Mouse (Mus musculus) testis, postnatal 10 days (tissue): ENCODE measurements at regions not wholly inside any gene's neighbourhood (a gene's known extent, or its start where the extent isn't known, plus 50 kb on each side); places are given as distances from the start of the nearest gene placed in this dataset.
A peak's percentile ranks its signal among the peaks of the same experiment; 100 is the strongest.

Experiments
- DNase-seq: peaks from one replicate; pipeline ENCODE4 v3.0.0; 2021; ENCODE audit warnings: low spot score

- no peak for DNase-seq
These were observed 54.0 kb upstream of the Satb2 start for GRCm38 (mm10) chr1:57032407-57032806.

DNA sequence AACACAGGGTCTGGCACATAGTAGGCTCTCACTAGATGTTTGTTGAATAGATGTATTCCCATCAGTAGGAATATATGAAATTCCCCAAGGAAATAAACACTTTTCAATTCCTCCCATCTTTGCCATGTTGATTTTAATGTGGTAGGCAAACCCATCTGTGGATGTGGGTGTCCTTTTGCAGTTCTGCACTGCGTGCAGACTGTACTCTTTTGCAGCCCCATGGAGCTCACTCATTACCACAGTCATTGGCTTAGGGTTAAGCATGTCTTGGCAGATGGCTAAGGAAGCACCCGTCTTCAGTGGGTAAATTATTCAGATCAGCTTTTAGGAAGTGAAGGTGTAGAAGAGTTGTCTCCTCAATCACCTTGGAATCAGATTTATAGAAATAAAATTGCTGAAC, 54.8 kb upstream of the Satb2 start:
- DNase-seq: no peak

- no peak for DNase-seq
These were observed 56.0 kb upstream of the Satb2 start for GRCm38 (mm10) chr1:57034411-57034810.

DNA sequence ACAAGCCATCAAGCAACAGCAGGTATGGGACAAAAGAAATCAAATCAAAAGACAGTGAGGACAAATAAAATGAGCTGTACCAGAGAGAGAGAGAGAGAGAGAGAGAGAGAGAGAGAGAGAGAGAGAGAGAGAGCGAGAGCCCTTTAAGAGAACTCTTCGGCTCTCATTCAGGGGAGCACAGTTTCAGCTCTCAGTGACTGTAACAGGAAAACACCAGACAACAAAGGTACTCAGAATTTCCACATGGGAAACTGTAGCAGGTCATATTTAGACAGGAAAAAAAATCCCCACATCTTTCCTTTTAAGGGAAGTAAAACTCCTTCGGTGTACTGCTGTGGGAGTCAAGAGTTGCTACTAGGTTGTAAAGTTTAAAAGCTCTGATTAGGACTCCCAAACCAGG, 57.9 kb upstream of the Satb2 start:
- no peak for DNase-seq

DNA sequence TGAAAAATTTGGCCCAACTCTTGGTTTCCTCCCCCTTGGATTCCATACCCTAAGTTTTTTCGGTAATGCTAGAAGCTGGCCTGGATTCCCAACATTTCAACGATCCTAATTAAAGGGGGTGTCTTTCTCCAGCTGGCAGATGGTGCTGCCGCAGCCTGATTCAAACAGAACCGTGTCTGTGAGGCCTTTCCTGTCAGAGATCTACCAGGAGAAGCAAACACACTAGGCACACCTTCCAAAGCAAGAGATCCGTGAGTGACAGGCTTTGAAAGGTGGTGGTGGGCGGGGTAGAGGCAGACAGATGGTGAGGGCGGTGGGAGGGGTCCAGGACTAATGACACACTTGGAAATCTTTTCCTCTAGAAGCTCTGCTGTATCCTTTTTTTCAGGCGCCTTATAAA, 61.8 kb upstream of the Satb2 start:
- DNase-seq: no peak

DNA sequence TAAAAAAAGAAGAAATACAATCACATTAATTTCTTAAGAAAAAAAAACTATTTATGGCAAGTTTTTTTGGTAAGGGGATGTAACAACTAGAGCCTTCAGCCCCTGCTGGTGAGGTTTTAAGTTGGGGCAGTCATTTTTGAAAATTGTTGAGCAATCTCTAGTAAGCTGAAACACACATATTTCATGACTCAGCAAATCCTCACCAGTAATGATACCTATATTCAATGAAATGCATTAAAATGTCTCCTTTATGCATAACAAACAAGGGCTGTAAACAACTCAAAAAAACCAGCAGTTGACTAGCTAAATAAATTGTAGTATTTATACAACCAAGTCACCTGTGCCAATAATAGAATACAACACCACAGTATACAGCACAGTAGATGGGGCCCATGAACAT, 63.1 kb upstream of the Satb2 start:
- DNase-seq: no peak

DNA sequence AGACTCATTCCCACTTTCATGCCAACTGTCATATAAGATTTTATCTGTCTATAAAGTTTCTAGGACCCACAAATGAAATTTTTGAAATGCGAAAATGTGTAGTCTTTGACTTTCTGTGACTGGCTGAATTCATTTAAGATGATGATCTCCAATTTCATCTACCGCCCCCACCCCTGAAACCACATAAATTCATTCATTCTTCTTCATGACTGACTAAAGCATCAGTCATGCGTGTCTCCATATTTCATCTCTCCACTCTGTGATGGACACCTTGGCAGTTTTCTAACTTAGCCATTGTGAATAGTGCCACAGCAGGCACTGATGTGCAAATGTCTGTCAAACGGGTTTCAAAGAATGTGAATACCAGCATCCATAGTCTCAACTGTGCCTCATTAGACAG, 75.4 kb upstream of the Satb2 start:
- DNase-seq: no peak

GRCm38 (mm10) chr1:57055976-57056375, 77.5 kb upstream of the Satb2 start:
- DNase-seq: no peak

DNA sequence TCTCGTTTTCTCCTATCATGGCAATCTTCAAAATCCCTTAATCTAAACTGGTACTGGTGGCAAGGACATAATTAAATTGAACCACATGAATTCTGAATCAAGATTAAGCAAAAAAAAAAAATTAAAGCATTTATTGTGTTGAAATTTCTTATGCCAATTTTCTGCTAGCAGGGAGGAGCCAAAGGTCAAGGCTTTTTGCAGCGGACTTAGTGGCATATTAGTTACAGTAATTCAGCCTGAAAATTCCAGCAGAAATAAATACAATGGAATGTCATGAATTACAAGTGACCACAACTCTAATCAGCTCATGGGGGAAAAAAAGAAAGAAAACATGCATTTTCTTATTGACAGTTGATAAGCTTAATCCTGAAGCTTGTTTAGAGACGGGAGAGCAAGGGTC, 80.8 kb upstream of the Satb2 start:
- DNase-seq: no peak

DNA sequence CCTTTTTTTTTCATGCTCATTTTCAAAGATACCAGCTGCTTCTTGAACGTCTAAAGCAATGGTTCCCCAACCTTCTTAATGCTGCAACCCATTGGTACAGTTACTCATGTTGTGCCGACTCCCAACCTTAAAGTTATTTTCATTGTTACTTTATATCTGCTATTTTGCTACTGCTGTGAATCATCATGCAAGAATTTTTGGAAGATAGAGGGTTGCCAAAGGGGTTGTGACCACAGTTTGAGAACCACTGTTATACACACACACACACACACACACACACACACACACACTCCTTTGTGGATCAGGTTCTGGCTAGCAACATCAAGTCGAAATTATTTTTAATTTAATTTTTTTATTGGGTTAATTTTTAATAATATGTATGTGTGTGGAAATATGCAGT, 96.8 kb upstream of the Satb2 start:
- DNase-seq: no peak

GRCm38 (mm10) chr1:57076696-57077095, 98.2 kb upstream of the Satb2 start:
- no peak for DNase-seq

DNA sequence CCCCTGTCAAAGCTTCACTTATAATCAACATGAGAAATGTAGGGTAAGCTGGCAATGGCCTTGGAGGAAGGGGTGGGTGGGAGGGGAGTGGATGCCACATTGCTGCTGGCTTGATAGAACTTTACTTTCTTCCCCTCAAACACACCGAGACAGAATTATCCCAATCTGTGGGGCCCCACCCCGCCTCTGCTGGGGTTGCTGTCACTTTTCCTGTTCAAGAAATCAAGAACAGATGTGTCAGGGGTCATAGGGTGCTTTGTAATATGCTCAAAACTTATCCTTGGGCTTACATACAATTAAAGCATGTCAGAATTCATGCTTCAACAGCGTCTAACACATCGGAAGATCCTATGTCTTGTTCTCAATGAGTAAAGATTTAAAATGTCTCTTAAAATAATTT, 101.9 kb upstream of the Satb2 start:
- no peak for DNase-seq

DNA sequence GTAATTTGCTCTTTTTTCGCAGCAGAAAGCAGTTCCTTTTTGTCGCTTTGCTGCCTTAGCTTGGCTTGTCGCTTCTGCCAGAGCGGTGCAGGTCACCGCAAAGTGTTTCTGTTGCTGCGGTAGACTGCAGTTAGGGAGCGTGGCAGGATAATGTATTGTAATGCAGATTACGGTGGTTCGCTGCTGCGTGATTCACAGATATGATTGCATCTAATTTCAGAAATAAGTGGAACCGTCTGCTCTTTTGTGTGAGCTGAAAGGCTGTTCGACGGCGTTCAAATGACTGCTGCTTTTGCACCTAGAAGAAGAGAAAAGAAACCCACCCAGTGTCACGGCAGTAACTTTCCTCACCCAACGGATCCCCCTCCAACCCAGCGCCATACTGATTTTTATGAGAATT, 104.7 kb upstream of the Satb2 start:
- DNase-seq: no peak

DNA sequence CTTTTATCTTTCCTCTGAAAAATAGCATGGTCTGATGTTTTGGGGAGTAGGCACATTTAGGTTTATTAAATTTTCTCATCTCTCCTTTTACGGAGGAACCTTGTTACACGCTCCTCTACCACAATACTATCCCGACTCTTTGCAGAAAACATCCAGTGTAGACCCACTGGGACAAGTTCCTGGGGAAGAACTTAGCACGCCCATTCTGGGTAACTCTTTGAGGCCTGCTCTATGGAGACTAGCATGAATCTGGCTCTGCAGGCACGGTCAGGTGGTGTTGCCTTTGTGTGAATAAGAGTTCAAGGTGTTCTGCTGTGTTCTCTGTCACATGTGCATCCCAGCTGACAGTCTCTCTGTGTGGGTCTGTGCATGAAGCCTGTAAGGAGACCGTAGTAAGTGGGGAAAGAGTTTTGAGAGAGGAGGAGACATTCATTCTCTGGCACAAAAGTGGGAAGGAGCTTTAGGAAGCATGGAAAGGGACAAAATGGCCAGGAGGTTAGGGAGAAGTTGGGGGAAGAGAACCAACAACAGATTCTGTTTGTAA, 105.2 kb upstream of the Satb2 start:
- DNase-seq: no peak

DNA sequence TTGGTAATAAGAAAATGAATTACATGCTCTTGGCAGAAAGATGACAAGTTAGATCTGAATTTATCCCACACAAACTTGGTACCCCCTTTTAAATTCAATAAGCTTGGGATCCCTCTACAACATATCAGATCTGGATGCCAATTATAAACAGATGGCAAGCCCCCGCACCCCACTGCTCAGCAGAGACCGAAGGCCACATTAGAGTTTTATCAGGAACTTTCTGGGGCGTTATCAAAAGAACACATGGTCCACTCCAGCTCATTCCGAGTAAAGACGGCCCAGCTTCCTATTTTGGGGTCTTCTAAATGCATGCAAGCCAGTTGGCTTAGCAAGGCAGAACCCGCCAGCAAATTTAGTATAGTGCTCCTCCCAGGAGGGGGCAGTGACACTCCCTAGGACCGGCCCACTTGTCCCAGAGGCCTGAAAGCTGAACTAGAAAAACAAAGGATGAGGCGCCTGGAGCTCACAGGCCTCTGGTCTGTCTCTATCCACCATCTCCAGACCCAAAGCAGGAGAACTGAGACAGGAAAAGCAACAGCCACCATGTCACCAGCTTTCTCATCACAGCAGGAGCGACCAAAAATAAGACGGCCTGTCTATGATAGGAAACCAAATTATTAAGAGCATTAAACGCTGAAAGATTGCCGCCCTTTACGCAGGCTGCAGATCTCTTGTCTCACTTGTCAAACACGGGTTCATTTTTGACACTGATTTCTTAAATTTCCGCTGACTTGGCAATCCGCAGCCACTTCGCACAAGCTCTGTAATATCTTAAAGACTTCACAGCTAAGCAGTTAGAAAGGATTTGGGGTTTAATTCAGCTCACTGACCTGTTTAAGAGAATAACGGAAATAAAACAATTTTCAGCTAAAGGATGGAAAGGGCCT, 117.2 kb upstream of the Satb2 start:
- peak; percentile 54 for DNase-seq

DNA sequence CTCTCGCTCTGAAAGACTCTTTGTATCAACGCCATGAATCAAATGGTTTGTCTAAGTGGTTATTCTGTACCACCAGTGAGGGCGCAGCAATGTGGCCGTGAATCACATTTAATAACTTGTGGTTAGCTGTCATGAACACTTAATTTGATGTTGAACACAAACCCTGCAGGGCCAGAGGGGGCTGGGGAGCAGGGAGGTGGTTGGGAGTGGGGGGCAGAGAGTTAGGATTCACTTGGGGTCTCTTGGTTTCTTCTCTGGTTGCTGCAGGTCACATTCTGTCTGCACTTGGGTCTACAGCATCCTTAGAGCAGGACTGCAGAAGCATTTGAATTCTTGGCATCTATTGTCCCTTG, 117.8 kb upstream of the Satb2 start:
- no peak for DNase-seq

- no peak for DNase-seq
These were observed 118.3 kb upstream of the Satb2 start for GRCm38 (mm10) chr1:57096740-57097139.

GRCm38 (mm10) chr1:57100614-57101013, 122.2 kb upstream of the Satb2 start:
- DNase-seq: no peak

GRCm38 (mm10) chr1:57107308-57107707, 128.9 kb upstream of the Satb2 start:
- no peak for DNase-seq

GRCm38 (mm10) chr1:57120678-57121077, 142.2 kb upstream of the Satb2 start:
- no peak for DNase-seq

DNA sequence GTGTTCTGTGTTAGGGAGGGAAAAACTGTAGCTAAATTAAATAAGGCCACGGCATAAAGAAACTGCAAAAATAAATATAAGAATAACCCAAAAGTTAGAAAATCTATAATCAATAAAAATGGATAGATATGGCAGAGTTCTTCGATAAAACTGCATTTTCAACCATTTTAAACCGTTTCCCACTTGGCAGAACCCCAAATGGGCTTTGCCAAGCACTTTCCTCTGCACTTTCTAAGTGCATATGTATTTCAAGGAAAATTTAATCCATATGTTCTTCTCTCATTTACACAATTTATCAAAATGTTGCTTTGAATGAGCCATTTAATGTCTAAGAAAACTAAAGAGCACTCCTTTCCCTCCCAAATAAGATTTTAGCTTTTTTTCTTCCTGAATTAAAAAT, 165.7 kb upstream of the Satb2 start:
- no peak for DNase-seq

DNA sequence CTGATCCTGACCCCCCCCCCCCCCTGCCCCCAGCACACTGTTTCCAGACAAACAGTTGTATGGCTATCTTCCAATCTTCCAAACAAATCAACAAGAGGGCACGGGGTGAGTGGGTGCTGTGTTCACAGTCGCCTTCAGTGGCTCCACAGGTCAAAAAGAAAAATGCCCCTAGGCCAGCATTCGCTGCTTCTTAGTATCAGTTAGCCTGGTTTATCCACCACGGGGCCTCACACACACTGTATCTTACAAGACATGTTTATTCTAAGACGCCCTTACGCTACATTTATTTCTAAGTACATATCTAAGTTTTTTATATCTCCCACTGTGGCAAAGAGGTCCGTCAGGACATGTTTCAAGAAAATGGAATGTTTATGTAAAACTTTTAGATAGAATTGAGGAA, 177.4 kb upstream of the Satb2 start:
- no peak for DNase-seq

GRCm38 (mm10) chr1:57164443-57164842, 186.0 kb upstream of the Satb2 start:
- no peak for DNase-seq

- DNase-seq: peak; percentile 42
These were observed 195.9 kb upstream of the Satb2 start for GRCm38 (mm10) chr1:57174289-57174890.
